Mouse (Mus musculus) spleen, postnatal 36 days (tissue): ENCODE results near the gene Shf.

Experiments
- DNase-seq, 2 experiments: peaks; one replicate each; pipeline ENCODE4 v3.0.0; 2022; ENCODE audit warnings: low spot score in 2 of 2, mixed read lengths in 1 of 2

Shf gene

GRCm38 (mm10) chr2:122368081-122368971 lies 636 bp downstream of the Shf start:
- DNase-seq, result no peak

GRCm38 (mm10) chr2:122367701-122368080 lies 1.3 kb downstream of the Shf start:
- DNase-seq, result no peak

- DNase-seq, result no peak
Measured at GRCm38 (mm10) chr2:122367181-122367580, 1.8 kb downstream of the Shf start.

- no peak for DNase-seq
Measured at GRCm38 (mm10) chr2:122366706-122367105, 2.3 kb downstream of the Shf start.

- DNase-seq, result no peak
Measured at GRCm38 (mm10) chr2:122366039-122366438, 2.9 kb downstream of the Shf start.

- no peak for DNase-seq
Measured at GRCm38 (mm10) chr2:122365244-122365866, 3.6 kb downstream of the Shf start.

GRCm38 (mm10) chr2:122364352-122364944 lies 4.5 kb downstream of the Shf start:
- DNase-seq, result peak; percentile 43 to 50

GRCm38 (mm10) chr2:122362622-122363523 lies 6.1 kb downstream of the Shf start:
- DNase-seq, result no peak

- DNase-seq, result no peak
Measured at GRCm38 (mm10) chr2:122361868-122362621, 6.9 kb downstream of the Shf start.

GRCm38 (mm10) chr2:122361181-122361580 lies 7.8 kb downstream of the Shf start:
- no peak for DNase-seq

GRCm38 (mm10) chr2:122360310-122360709 lies 8.7 kb downstream of the Shf start:
- no peak for DNase-seq

GRCm38 (mm10) chr2:122356187-122356586 lies 12.8 kb downstream of the Shf start:
- DNase-seq, result no peak

GRCm38 (mm10) chr2:122355389-122355788 lies 13.6 kb downstream of the Shf start:
- DNase-seq, result no peak

- DNase-seq, result no peak
Measured at GRCm38 (mm10) chr2:122354191-122354929, 14.6 kb downstream of the Shf start.

- DNase-seq, result no peak
Measured at GRCm38 (mm10) chr2:122353765-122354164, 15.2 kb downstream of the Shf start.

- DNase-seq, result no peak
Measured at GRCm38 (mm10) chr2:122352992-122353391, 16.0 kb downstream of the Shf start.

GRCm38 (mm10) chr2:122351931-122352329 lies 17.0 kb downstream of the Shf start:
- DNase-seq, result no peak

GRCm38 (mm10) chr2:122351156-122351930 lies 17.6 kb downstream of the Shf start:
- DNase-seq, result no peak

- peak in 1 of 2 experiments; percentile 21 for DNase-seq
Measured at GRCm38 (mm10) chr2:122349136-122349785, 19.7 kb downstream of the Shf start.
